27 mouse cellular contexts compared by ENCODE assay signal in the genomic region with DNA sequence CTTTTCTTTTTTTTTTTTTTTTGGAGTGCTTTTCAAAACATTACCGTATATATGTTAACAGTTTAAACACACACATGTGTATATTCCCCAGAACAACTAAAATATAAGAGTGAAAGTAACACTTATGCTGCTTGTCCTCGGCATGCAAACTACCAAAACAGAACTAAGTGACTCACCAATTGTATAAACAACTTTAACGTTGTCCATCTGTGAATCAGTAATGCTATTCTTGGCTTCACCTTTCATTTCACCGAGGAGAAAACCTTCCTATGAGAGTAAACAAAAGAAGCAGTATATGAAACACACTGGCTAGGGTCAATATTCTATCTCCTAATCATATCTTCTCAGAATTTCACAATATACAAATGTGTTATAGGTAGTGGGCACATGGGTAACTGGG.
"Had no signal": no experiment of that assay in that cellular context is flagged by ENCODE, and none has a peak within 500 bp of the region (broad histone marks: within the 10 kb centered on the region; RNA-seq: fewer than 3 reads in every experiment).

No protein-coding gene starts in this region.

- H3K4me2 ChIP-seq: limb, embryonic 12.5 days; limb, embryonic 13.5 days; limb, embryonic 15.5 days; liver, embryonic 11.5 days; liver, embryonic 12.5 days; liver, embryonic 13.5 days; liver, embryonic 15.5 days; lung, embryonic 14.5 days; lung, embryonic 15.5 days; midbrain, embryonic 11.5 days; midbrain, embryonic 12.5 days; midbrain, embryonic 13.5 days; midbrain, embryonic 15.5 days had no signal

- DNase-seq: left cerebral cortex, postnatal 4 days; liver; liver, embryonic 13.5 days; liver, postnatal 0 days; lung, adult 18-20 months; lung, adult 2 months; lung, embryonic 14.5 days; lung, postnatal 10 days; lung, postnatal 14 days; lung, postnatal 36 days; lung, postnatal 4 days; midbrain, embryonic 14.5 days had no signal

- H3K27me3 ChIP-seq: limb, embryonic 12.5 days; limb, embryonic 13.5 days; limb, embryonic 15.5 days; liver, embryonic 12.5 days; liver, embryonic 13.5 days; liver, embryonic 15.5 days; lung, embryonic 15.5 days; megakaryocyte, embryonic 14.5 days; midbrain, embryonic 12.5 days; midbrain, embryonic 13.5 days; midbrain, embryonic 15.5 days had no signal

- H3K36me3 ChIP-seq: midbrain, embryonic 15.5 days had no signal

- H3K4me3 ChIP-seq: left cerebral cortex, adult 2 months; limb, embryonic 10.5 days; limb, embryonic 12.5 days; limb, embryonic 13.5 days; limb, embryonic 15.5 days; liver, embryonic 12.5 days; liver, embryonic 13.5 days; liver, embryonic 15.5 days; lung, embryonic 15.5 days; megakaryocyte, embryonic 14.5 days; midbrain, embryonic 10.5 days; midbrain, embryonic 12.5 days; midbrain, embryonic 13.5 days; midbrain, embryonic 15.5 days had no signal
